Mouse (Mus musculus) T-helper 1 cell (primary cell): ENCODE data around the gene Nxn.

ENCODE experiments used
- in situ Hi-C: fragments of 300-600 bp; cut with MboI, MseI; formaldehyde crosslinking; loops from one replicate; pipeline ENCODE4 v1.15.1; 2025; ENCODE audit warnings: high pct_unique_total_duplicates

Gene Nxn

DNA sequence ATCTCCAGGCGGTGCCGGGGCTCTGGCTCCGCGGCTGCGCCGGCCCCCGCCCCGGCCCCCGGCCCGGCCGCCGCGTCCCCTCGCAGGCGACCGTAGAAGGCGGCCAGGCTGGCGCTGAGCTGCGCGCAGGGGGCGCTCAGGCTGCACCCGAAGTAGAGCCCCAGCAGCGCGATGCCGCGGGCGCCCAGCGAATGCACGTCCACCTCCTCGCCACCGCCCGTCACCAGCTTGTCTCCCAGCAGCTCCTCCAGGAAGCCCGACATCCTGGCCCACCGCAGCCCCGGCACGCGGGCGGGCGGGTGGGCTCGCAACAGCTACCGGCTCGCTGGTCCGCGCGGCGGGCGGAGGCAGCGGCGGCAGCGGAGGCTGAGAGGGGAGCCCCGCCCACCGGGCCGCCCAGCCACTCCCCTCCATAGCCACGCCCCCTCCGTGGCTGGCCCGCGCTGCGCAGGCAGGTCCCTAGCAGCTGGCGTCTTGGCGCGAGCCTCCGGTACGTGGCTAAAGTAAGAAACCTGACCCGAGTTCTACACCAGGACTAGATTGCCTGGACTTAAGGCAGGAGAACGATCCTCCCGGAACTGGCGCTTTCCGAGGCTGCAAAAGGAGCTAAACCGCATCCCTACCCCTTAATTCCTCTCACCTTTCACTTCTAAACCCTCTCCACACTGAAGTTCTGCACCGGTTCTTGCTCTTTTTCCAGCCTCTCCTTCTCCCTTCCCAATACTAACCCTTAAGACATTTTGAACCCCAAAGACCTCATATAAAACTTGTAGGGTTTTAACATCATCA lies at the start of gene Nxn:
Gene Nxn (minus strand): TSS at position 343 of the 789 bp plus-strand sequence.
- in situ Hi-C loops = no loop called here

DNA sequence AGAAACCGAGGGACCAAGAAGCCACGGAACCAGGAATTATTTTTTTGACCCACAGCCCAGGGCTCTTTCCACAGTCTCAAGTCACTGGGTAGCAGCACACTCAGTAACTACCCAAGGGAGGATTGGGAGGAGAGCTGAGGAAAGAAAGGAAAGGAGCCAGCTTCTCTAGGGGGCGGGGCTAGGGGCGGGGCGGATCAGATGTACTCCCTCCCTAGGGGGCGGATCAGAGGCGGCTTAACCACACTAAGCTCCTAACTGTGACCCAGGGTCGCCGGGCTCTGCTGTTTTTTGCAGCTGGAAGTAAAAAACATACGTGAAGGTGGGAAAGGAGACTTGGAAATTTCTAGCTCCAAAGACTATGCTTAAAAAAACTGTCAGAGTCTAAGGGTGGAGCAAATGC lies 47.3 kb upstream of the Nxn start:
- in situ Hi-C loops = no loop called here

DNA sequence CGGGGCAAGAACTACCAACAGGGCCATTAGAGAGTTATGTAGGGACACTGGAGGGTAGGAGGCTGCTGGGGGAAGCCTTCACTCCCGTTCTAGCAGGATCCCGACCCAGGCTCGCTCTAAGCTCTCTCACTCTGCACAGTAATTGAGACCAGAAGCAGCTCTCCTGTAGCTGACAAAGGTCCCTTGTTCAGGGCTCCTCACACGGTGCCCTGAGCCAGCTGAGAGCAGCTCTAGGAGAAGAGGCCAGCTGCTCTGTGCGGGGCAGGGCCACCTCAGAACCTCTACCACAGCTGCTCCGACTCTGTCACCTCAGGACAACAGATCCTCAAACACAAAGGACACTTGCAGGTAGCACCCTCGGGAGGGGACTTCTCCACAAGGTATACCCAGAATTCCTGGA lies 46.5 kb upstream of the Nxn start:
- in situ Hi-C loops = no loop called here

DNA sequence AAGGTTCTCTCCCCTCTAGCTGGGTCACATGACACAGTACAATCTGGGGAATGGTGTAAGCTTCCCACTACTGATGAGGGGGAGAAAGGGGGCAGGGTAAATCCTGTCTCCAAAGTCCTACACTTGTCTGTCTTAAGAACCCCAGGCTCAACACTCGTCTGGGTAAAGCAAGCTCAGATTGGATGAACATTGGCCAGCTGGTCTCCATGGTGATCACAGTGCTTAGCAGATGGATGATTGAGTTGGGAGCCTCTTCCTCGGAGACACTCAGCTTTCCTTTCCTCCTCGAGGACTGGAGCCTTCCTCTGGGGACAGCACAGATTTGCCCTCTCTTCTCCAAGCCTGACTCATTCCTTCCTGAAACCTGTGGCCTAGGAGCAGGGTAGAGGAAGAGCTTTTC lies 40.7 kb upstream of the Nxn start:
- in situ Hi-C loops = no loop called here

DNA sequence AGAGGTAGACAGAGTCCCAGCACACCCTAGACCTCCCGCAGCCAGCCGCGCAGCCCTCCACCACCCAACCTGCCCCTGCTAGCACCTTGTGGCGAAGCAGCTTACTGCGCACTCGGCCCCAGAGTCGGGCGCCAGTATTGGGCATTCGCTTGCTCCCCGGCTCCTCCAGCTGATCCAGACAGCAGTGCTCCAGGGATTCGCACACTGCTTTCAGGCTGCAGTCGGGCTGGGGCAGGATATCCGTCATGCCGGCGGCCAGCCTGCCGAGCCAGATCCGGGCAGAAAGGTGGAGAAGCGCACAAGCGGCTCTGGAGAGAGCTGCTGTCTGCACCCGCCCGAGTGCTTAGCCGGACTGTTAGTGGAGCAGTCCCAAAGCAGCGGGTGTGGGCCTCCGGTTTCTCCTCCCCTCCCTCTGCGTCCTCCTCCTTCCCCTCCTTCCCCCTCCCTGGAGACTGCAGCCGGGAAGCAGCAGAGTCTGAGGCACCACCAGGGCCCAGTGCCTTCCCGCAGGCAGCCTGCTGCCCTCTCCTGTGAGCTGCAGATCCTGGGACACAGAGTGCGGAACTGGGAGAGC lies 38.0 kb upstream of the Nxn start:
- in situ Hi-C loops = no loop called here

DNA sequence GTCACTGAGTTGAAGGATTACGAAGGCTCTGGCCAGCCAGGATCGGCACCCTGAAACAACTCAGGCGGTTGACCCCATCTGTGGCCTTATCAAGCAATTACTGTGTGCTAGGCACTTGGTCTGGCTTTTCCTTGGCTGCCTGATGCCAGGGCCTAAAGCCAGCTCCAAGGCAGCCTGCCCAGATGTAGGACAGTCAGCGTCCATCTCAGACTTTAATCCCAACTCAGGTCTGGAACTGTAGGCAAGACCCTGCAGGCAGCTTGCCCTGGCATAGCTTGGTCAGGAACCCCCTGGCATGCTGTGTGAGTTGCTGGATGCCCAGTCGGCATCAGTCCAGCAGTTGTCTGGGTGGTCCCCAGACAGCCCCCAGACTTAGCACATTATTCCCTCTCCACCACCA lies 37.1 kb upstream of the Nxn start:
- in situ Hi-C loops = no loop called here

DNA sequence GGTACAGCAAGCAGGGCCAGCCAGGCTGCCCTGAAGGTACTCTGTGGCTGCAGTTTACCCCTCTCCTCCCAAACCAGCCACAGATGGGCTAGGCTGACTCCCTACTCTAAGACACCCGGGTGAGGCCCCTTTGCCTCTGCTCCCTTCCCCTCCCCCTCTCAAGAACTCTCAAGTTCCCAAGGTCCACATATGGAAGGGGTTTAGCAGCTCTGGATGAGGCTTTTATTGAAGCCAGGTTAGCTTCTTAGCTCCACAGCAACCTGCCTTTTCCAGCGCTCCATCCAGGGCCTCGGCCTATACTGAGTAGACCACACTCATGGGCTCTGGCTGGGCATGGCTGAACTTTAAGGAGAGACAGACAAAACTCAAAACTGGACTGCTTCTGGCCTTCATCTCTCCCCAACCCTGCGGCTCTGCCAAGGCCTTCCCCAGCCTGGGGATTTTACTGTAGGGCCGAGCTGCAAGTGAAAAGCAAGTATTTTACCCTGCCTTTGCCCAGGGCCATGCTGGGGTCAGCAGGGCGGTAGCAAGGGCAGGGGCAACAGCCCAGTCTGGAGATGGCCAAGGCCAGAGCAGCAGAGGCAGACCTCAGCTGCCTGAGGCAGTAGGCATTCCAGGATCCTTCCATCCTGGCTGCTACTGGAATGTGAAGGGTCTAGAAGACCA lies 31.2 kb upstream of the Nxn start:
- in situ Hi-C loops = no loop called here

DNA sequence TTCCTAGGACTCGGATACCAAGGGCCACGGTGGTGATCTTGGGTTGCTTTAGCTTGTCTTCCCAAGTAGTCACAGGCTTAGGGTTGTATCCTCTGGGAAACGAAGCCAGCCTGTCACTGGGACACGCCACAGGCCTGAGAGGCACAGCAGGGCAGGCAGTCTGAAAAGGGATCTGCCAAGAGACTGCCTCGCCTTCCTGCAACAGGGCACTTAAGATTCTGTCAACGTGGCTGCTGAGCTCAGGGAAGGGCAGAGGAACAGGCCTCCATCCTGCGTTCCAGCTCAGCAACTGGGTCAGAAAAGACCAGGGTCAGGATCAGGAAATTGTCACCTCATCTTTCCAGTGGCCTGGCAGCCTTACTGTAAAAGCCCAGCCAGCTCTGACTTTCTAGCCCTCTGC lies 30.6 kb upstream of the Nxn start:
- in situ Hi-C loops = no loop called here

DNA sequence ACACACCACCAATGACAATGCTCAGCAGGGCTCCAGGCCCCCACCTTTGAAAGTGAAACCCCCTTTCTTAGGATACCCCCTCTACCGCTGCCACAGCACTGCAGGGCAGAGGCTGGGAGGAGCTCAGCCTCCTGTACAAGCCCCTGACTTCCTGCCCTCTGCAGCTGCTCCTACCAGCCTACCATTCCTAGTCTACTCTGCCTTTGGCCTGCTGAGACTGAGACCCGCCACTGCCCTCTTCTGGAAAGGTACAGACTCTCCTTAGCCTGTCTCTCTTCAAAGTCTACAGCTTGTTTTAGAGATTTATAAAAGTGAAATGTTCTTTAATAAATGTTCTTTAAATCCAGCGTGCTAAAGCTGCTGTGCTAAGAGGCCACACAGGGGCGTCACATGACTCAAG lies 30.1 kb upstream of the Nxn start:
- in situ Hi-C loops = no loop called here

DNA sequence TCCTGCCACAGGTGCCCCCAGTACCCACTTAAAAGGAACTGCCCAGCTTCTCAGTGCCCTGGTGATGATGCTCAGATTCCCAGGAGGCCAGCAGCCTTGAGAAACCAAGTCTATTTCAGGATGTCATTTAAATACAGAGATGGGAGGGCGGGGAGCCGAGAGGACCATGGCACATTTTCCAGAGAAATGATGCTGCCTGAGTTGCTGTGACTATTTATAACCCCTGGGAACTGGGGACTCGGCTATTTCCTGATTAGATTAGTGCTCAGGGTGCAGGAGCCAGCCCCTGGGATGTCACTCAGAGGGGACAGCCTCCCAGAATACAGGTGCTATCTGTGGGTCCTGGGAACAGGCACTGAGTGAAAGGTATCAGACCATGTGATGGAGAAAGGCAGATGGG lies 28.8 kb upstream of the Nxn start:
- in situ Hi-C loops = no loop called here

DNA sequence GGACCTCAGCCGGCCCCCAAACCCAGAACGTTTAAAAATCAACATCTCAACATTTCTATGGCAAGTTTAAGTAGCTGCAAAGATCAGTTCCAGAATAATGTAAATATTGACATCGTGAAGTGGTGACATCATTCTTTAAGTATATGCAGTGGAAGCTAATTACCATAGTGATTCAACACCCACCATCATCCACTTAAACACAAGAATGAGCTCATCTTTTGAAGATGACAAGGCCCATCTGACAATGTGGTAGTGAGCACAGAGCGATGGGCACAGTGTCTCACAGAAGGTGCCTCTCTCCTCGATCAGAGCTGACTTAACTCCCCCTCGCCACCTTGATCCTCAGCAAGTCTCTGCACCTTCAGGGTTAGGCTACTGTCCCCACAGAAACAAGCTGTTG lies 26.8 kb upstream of the Nxn start:
- in situ Hi-C loops = no loop called here

DNA sequence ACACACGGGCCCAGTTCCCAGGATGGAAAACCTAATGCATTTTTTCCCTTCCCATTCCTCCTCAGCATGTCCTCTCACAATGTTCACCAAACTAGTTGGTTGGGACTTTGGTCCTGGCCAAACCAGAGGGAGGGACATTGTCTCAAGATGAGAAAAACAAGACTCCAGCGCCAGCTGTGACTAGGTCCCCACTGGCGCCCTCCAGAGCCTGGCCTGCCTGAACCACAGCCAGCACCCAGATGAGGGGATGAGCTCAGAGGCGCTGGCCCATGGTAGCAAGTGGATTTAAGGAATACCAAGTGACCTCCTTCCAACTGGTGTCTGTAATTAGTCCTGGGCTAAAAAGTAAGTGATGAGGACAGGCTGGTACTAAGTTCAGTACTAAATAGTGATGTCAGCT lies 22.0 kb upstream of the Nxn start:
- in situ Hi-C loops = no loop called here

DNA sequence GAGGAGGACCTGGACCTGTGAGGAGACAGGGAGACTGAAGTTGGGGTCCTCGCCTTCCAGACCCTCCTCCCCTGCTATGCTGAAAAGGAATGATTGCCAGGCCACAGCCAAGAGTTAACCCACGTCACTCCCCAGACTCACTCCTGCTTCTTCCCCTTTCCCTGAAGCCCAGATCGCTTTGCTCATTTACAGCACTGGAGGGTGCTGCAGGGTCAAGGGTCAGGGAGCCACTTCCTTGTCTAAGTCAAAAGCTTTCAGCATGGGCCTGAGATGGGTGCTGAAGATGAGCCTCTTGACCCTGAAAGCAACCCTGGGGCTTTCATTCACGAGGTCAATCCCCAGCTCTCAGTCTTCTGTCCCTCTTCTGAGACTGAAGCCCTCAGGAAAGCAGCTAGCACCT lies 20.2 kb upstream of the Nxn start:
- in situ Hi-C loops = no loop called here

DNA sequence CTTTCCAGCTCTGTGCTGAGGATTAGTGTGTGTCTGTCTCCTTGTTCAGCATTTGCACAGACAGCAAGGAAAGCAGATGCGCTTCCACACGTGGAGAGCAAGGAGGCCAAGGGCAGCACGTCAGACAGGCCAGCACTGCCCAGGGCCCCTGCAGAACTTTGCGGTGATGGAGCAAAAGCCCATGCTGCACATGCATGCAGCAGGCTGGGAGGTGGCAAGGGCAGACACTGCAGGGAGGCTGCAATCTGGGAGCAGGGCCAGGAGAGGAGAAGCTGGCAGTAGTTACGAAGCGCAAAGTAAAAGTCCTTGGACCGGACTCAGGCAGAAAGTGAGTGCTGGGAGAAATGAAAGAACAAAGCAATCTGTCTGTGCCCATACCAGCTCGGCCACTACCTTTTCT lies 19.5 kb upstream of the Nxn start:
- in situ Hi-C loops = no loop called here

DNA sequence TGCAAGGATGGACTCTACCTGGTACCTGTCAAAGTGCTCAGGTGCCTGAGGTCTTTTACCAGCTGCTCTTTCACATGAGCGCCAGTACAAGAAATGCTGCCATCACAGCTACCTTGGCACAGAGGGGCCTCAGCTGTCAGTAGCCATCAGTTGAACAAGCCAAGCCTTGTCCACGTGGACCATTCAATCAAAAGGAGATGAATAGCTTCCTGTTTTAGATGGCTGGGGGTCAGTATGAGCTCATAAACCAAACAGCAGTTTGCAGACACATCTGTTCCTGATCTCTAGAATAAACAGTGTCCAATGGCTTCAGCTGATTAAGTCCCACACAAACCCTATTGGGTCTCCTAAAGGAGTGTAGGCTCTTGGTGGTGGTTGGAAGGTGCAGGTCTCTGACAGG lies 17.0 kb upstream of the Nxn start:
- in situ Hi-C loops = no loop called here

DNA sequence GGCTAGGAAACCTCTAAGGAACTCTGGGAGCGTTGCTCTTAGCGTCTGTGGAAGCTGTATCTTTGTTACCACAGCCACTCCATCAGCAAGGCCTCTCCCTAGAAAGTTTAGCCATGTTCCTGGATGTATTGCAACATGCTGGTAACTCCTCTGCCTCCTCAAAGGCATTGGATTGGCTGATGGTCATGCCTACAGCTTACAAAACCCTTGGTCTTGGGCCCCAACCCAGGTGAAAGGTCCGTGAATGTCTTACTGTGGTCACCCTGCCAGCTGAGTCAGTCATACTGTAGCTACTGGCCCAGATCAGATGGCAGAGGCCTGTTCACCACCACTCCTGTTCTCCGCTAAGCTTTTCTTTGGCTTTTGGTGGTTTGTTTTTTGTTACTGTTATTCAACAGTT lies 16.1 kb upstream of the Nxn start:
- in situ Hi-C loops = no loop called here

DNA sequence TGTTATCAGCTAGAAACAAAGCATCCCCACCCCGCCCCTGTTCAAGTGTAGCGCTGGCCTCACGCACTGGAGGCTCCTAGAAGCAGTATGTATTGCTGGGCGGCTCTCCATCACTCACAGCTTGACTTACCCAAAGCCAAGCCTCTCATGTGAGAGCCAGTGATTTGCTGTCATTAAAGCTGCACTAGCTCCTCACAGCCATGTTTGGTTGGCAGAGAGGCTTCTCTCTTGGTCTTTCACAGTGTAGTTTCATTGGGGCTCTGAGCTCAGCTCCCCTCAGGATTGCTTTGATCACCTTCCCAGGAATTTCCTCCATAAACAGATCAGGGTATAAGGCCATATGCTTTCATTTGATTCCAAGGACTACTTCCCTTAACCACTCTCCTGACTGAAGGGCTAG lies 14.3 kb upstream of the Nxn start:
- in situ Hi-C loops = no loop called here

DNA sequence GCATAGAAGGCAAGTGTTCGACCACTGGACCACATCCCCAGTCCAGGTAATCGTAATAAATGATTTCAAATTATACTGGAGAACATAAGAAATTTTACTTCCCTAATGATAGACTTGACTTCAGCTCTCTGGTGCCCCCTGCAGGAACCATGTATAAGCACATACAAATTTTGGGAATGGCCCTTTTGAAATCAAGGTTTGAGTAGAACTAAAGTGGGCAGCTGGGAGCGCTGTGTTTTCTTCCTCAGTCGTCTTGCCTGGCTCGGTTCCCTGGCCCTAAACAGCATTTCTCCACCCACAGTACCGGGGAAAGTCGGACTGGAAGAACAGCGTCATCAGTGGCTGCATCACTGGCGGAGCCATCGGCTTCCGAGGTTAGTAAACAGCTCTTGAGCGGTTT lies 11.9 kb upstream of the Nxn start:
- in situ Hi-C loops = no loop called here

DNA sequence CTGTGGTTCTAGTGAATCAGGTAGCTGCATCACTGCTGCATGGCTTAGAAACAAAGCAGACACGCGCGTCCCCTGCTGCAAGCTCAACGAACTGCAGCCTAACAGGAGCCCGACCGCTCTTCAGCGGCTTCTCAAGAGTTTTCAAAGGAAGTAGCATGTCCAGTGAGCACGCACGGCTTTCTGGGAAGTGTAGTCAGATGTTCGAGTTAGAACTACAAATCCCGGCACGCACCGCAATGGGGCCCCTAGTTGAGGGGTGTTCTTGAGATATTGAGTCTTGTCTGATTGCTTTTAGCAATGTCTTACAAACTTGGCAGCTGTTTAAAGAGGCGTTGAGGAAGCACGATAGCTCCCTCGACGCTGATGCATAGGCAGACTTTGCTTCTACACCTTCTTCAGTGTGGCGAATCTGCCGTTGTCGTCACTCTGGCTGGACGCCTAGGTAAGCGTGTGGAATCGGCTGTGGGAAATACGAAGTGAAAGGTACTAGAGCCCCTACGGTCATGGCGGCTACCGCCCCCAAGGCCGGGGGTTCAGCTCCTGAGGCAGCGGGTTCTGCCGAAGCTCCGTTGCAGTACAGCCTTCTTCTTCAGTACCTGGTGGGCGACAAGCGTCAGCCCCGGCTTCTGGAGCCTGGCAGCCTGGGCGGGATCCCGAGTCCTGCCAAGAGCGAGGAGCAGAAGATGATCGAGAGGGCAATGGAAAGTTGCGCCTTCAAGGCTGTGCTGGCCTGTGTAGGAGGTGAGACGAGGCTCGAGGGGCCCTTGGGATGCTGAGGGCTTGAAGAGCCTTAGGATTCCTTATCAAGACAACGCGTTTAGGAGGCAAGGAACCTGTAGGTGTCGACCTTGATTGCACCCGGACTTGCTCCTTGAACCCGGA lies 8.0 kb upstream of the Nxn start, which contains the start of gene Timm22:
Gene Timm22 (plus strand): TSS at position 251 of the 882 bp plus-strand sequence.
- in situ Hi-C loops = loop anchor here (5.0 kb wide), 1 partner anchor 150 kb away; no protein-coding TSS in a partner anchor

DNA sequence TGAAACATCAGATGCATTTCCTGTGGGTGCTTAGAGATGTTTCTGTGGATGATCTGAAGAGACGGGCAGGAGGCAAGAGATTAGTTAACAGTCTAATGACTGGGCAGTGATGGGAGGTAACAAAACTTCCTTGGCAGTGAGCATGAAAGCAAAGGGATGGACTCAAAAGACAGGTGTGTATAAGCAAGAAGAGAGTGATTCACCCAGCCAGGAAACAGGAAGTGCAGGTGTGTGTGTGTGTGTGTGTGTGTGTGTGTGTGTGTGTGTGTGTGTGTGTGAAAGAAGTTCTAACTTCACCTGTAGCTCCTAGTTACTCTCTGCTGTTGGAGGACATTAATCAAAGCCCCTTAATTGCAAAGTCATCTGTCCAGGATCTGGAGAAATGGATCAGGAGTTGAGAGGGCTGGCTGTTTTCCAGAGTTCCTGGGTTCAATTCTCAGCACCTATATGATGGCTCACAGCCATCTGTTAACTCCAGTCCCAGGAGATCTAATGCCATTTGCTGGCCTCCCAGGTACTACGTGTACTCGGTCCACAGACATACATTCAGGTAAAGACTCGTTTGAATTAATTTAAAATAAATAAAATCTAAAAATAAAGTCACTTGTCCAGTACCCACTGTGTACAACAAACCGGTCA lies 6.8 kb upstream of the Nxn start:
- in situ Hi-C loops = loop anchor here (5.0 kb wide), 1 partner anchor 148 kb away; no protein-coding TSS in a partner anchor

DNA sequence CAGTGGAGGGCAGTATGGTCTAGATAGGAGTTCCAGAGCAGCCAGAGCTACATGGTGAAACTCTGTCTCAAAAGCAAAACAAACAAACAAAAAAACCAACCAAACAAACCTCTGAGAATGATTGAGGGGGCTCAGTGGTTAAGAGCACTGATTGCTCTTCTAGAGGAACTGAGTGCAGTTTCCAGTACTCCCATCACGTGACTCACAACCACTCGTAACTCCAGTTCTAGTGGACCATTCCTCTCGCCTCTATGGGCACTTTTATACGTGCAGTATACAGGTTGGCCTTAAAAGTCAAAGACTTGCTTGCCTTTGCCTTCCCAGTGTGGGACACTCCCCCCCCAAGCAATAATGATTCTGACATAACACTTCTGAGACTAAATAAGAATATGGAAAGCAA lies 6.2 kb upstream of the Nxn start:
- in situ Hi-C loops = loop anchor here (5.0 kb wide), 1 partner anchor 148 kb away; no protein-coding TSS in a partner anchor
